Mouse (Mus musculus): ENCODE results near the gene Ift81.

Gene Ift81

DNA sequence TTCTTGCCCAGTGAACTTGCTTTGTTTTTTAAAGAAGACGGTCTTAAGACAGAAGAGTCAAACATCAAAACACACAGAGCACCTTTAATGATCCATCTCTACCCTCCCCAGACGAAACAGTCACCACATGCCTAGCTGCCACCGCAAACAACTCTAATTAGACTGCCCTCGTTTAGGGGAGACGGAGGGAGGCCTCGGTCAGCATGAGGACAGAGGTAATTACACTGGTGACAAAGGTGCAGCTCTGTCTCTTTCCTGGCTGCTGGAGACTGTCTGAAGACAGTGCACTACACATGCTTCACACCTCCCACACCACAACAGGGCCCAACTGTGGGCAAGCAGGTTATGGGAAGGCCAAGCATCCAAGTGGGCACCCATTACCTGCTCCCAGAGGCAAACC is 66.5 kb downstream of the Ift81 start:
- DNase-seq (ENCODE audit: low spot score) = no peak

- DNase-seq (ENCODE audit: low spot score) = peak; percentile 92
These were observed 67.0 kb downstream of the Ift81 start for GRCm38 (mm10) chr5:122547251-122547714.

DNA sequence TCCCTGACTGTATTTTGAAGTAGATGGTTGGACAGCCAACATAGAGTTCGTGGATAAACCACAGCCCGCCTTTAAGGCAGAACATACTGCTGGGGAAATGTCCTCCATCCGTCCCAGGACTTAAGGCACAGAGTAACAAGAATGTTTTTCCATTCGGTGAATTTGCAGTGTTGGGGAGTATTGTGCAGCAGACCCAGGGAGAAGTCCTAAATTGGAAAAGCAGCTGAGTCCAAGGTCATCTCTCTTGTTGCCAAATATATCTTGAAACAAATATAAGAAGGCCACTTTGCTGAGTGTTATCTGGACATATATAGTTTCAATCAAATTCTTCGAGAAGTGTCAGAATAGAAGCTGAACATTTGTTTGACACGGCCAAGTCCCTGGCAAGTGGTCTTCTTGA is 70.9 kb downstream of the Ift81 start:
- no peak for DNase-seq (ENCODE audit: low spot score)

DNA sequence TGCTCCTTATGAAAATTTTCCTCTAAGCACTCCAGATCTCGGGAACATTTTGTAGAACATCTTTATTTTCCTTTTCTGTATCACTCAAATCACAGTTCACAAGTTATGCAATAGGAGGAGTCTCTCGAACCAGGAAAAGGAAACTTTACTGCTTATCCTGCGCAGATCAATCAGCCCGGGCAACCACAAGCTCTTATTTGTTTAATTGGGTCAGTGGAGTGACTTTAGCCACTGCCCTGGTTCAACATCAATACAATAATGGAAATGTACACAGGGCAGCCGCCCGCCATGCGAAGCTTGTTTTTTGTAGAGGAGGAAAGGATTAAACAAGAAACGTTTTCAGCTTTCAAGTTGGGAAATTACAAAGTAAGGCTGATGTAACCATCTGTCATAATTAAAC is 72.4 kb downstream of the Ift81 start:
- no peak for DNase-seq (ENCODE audit: low spot score)

DNA sequence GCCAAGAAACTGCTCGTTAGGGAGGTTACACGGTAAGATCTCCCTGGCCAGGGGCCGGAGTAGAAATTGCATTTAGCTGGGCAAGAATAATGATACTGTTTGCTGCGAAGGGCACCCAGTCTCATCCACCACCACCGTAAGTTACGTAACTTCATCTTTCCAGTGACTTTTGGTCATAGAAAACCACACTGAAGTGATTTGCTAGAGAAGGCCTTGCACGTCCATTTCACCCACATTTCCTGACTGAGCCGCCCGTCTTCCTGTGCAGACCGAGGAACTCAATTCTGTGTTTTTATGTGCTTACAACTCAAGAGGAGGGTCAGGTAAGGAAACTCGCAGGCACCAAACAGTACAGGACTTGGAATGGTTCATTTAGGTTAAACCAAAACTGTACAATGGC is 76.2 kb downstream of the Ift81 start:
- no peak for DNase-seq (ENCODE audit: low spot score)

- DNase-seq (ENCODE audit: low spot score) = no peak
These were observed 76.7 kb downstream of the Ift81 start for GRCm38 (mm10) chr5:122537654-122538053.

DNA sequence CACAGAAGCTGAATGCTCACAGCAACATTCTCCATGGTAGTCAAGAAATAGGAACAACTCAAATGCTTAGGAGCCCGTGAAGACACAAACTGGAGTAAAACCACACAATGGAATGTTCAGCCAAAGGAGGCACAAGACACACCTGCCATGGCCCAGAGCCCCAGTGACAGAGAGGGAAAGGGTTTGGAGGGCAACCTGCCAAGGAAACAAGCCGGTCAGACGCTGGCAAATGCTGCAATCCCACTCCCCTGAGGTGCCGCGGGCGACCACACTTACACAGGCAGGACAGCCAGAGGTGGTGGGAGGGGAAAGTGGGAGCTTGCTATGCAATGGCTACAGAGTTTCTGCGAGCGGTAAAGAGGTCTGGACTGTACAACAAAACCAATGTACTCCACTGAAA is 80.4 kb downstream of the Ift81 start:
- no peak for DNase-seq (ENCODE audit: low spot score)

- no peak for DNase-seq (ENCODE audit: low spot score)
These were observed 84.3 kb downstream of the Ift81 start for GRCm38 (mm10) chr5:122529913-122530604.

GRCm38 (mm10) chr5:122529316-122529715 is 85.0 kb downstream of the Ift81 start:
- peak; percentile 84 for DNase-seq (ENCODE audit: low spot score)

GRCm38 (mm10) chr5:122528591-122528990 is 85.7 kb downstream of the Ift81 start:
- DNase-seq (ENCODE audit: low spot score) = no peak

DNA sequence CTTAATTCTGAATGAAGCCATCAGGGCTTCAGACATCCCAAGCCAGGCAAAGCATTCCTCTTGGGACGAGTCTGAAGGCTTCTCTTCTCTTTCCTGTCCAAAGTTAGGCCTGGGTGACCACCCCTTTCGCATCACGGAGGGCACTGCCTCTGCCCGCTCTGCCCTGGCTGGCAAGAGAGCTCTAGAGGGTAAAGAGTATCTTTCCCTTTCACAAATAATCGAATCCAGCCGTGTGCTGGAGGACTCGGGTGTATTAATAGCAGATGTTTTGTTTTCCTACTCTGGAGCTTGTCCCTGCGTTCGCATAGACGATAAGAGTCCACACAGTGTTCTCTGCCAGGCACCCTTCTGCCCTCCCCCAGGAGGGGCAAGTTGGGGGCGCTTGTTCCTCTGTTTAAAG is 86.6 kb downstream of the Ift81 start:
- peak; percentile 65 for DNase-seq (ENCODE audit: low spot score)

- DNase-seq (ENCODE audit: low spot score) = peak; percentile 44
These were observed 87.2 kb downstream of the Ift81 start for GRCm38 (mm10) chr5:122526878-122527730.

GRCm38 (mm10) chr5:122526405-122526804 is 87.9 kb downstream of the Ift81 start:
- no peak for DNase-seq (ENCODE audit: low spot score)

- peak; percentile 44 for DNase-seq (ENCODE audit: low spot score)
These were observed 88.9 kb downstream of the Ift81 start for GRCm38 (mm10) chr5:122525238-122525931.

- no peak for DNase-seq (ENCODE audit: low spot score)
These were observed 89.5 kb downstream of the Ift81 start for GRCm38 (mm10) chr5:122524854-122525237.

- no peak for DNase-seq (ENCODE audit: low spot score)
These were observed 90.1 kb downstream of the Ift81 start for GRCm38 (mm10) chr5:122524244-122524643.

- DNase-seq (ENCODE audit: low spot score) = no peak
These were observed 93.2 kb downstream of the Ift81 start for GRCm38 (mm10) chr5:122521130-122521473.

- DNase-seq (ENCODE audit: low spot score) = no peak
These were observed 93.8 kb downstream of the Ift81 start for GRCm38 (mm10) chr5:122520254-122521129.

DNA sequence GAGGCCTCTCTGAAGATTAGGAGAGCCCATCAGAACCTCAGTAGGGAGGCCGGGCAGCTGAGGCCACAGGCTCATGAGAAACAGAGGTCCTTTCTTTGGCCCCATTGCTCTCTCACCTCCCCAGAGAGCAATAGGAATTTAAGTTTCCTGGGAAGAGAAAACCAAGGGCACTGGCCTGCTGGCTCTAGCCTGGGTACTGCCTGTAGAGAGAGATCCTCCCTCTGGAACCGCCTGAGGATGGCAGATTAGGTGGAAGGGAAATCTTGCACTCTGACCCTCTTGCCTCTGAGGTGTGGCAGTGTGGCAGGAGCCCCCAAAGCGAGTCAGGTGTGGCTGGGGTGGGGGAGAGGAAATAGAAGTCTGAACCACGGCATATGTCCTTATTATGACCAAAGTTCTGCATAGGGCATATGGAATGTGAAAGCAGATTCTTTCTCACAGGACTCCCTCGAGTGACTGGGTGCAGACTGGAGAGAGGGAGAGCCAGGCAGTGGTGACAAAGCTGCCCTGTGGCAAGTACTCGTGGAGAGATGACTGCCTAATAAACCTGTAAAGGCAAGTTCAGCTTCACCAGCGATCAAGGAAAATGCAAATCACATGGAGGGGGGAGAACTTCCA is 95.2 kb downstream of the Ift81 start:
- peak; percentile 75 for DNase-seq (ENCODE audit: low spot score)

DNA sequence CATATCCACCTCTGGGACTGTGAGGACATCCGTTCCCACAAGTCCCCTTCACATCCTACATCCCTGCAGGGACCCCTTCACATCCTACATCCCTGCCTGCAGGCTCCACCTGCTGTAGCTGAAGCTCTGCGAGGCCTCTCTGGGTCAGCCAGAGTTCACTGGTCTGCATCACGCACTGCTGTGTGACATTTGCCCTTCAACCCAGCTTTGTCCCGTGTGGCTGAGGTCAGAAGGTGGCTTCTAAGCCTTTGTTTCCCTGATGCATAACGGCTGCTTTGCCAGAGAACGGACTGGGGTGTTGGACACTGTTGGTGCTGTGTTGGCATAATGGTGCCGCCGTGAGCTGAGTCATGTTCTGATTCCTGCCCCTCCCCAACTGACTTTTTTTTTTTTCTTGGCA is 96.1 kb downstream of the Ift81 start:
- DNase-seq (ENCODE audit: low spot score) = peak; percentile 49

DNA sequence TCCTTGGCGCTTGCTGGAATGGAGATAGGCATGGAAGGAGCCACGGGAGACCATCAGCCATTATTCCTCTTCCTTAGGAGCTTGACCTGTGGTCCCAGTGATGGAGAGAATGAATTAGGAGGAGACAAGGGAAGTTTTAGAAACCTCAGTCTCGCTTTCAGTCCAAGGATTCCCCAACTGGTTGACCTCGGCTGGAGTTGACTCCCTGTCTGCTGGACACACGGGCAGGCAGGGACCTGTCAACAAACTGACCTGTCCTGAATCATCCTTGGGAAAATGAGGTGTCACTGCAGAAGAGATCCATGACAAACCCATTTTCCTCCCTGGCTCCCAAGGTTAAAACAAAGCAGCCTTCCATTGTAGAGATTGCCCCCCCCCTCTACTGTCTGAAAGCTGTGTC is 97.4 kb downstream of the Ift81 start:
- DNase-seq (ENCODE audit: low spot score) = no peak

All from adipocyte (in vitro differentiated cells).